In genomic region chr1:168426281-168426680, GRCm38 (mm10) we compare ENCODE assay signal across 8 mouse cellular contexts. TPM values are rescaled to one million over a fixed set of nuclear protein-coding genes. Genes with fewer than 3 reads are reported as not detected.
A peak's percentile ranks its signal among the peaks of the same experiment; 100 is the strongest.
DNase-seq lines count a peak whose midpoint lies in the region; ATAC-seq and TF ChIP-seq lines count a peak whose summit lies in the region.

No protein-coding gene starts in this region.

- peak overlapping the region; percentile 85 for H3K4me3 ChIP-seq in lung, embryonic 15.5 days
- H3K4me3 ChIP-seq in intestine, postnatal 0 days (ENCODE audit: low read depth, low read length), result peak overlapping the region; percentile 6; the same call in 1 of the 2 replicates
- H3K4me3 ChIP-seq in olfactory bulb, adult 2 months (ENCODE audit: insufficient read depth, low read depth, low read length), result peak overlapping the region; percentile 60

- no peak for TF ChIP-seq POLR2A in olfactory bulb, adult 2 months (IDR thresholded peaks at IDR 0.05; ENCODE audit: insufficient read depth, low read depth, low read length)

- intact Hi-C loops in heart, postnatal 10 days (cut with DNase I), result no loop called here

- no peak for ATAC-seq in lung, embryonic 15.5 days (ENCODE audit: borderline replicate concordance, extremely low read depth, low FRiP score, low TSS enrichment)
- ATAC-seq in intestine, postnatal 0 days, result no peak
- no peak for ATAC-seq in cerebellum, adult (ENCODE audit: insufficient number of reproducible peaks, low FRiP score, low TSS enrichment)

- peak; percentile 69 for DNase-seq in heart, adult 11 months
- no peak for DNase-seq in heart, postnatal 10 days
- no peak for DNase-seq in lung, postnatal 4 days
- no peak for DNase-seq in frontal cortex, postnatal 14 days (ENCODE audit: low spot score in 2 of 2)

- WGBS in lung, embryonic 15.5 days, result 23% methylated on average over 7 of the region's 7 CpGs
- WGBS in intestine, postnatal 0 days, result 62% methylated on average over 7 of the region's 7 CpGs
- 14% methylated on average over 7 of the region's 7 CpGs for WGBS in olfactory bulb, adult 2 months

- no peaks in the 10 kb centered on the region for H3K27me3 ChIP-seq in lung, embryonic 15.5 days
- H3K27me3 ChIP-seq in intestine, postnatal 0 days (replicated peaks; ENCODE audit: control insufficient read depth, insufficient read depth, low read length), result no peaks in the 10 kb centered on the region

- 0 out of 2 replicates have a peak, but pooled peaks cover 9% of the 10 kb centered on the region for H3K36me3 ChIP-seq in lung, embryonic 15.5 days
- no peaks in the 10 kb centered on the region for H3K36me3 ChIP-seq in intestine, postnatal 0 days (ENCODE audit: control insufficient read depth, insufficient read depth)

- H3K4me1 ChIP-seq in lung, embryonic 15.5 days, result peaks cover 42% of the 10 kb centered on the region
- no peaks in the 10 kb centered on the region; the same call in 1 of the 2 replicates for H3K4me1 ChIP-seq in intestine, postnatal 0 days (replicated peaks; ENCODE audit: control insufficient read depth, insufficient read depth, low read length)
- peaks cover 11% of the 10 kb centered on the region for H3K4me1 ChIP-seq in olfactory bulb, adult 2 months (ENCODE audit: control insufficient read depth, insufficient read depth, low read length)

- no peak for TF ChIP-seq CTCF in intestine, postnatal 0 days (IDR thresholded peaks at IDR 0.05; ENCODE audit: low read depth)
- TF ChIP-seq CTCF in olfactory bulb, adult 2 months (IDR thresholded peaks at IDR 0.05; ENCODE audit: insufficient read depth, low read depth, low read length), result no peak

- H3K9ac ChIP-seq in lung, embryonic 15.5 days, result peak overlapping the region; percentile 29
- no peak overlapping the region for H3K9ac ChIP-seq in intestine, postnatal 0 days (ENCODE audit: low read depth, low read length)

- no peaks in the 10 kb centered on the region for H3K9me3 ChIP-seq in lung, embryonic 15.5 days
- H3K9me3 ChIP-seq in intestine, postnatal 0 days (ENCODE audit: control insufficient read depth), result no peaks in the 10 kb centered on the region

- H3K4me2 ChIP-seq in lung, embryonic 15.5 days, result peak overlapping the region; percentile 57
- H3K4me2 ChIP-seq in intestine, postnatal 0 days (replicated peaks; ENCODE audit: low read depth), result peak overlapping the region; percentile 10

- H3K27ac ChIP-seq in lung, embryonic 15.5 days, result no peak overlapping the region
- no peak overlapping the region for H3K27ac ChIP-seq in intestine, postnatal 0 days (ENCODE audit: low read depth, low read length)
- peak overlapping the region; percentile 99 for H3K27ac ChIP-seq in olfactory bulb, adult 2 months (ENCODE audit: insufficient read depth, low read depth, low read length)

RNA-seq across cellular contexts. Expression of gene Pbx1, which starts 5.8 kb away (rescaled TPM):
- 10 to 100 TPM; 67.4 to 78.3 TPM for total RNA-seq in heart, postnatal 10 days (2021)
- 37.5 and 40.6 TPM in 2 replicates for polyA plus RNA-seq in lung, embryonic 15.5 days (2015; fragmentation: Nextera tagmentation; extraction: Ambion mirVana)
- 9.8 and 11.4 TPM in 2 replicates for polyA plus RNA-seq in intestine, postnatal 0 days (2015; fragmentation: Nextera tagmentation; extraction: Ambion mirVana)
- polyA plus RNA-seq in olfactory bulb, adult 2 months (2012; ENCODE audit: insufficient read depth, insufficient read length, low replicate concordance, missing spikeins), result 133 and 332 TPM in 2 replicates

Comparison
In these comparisons a context has a peak if more than half of its experiments do, and no peak if none do; other contexts are left out.
1. H3K4me3 ChIP-seq: peak in every context shown above with its lines; median percentile 85 in lung, embryonic 15.5 days; 60 in olfactory bulb, adult 2 months; 6 in intestine, postnatal 0 days.